Mouse (Mus musculus): Measurements from ENCODE around the gene Prss22.
A peak's percentile ranks its signal among the peaks of the same experiment; 100 is the strongest.

GRCm38 (mm10) chr17:23960084-23960738 lies 37.7 kb downstream of the Prss22 start:
- TF ChIP-seq CTCF (IDR thresholded peaks at IDR 0.05; ENCODE audit: low read depth, low read length) (peak; percentile 86), POLR2A (IDR thresholded peaks at IDR 0.05; ENCODE audit: extremely low read depth, insufficient read depth, low read length) (no peak)

All from liver, adult 2 months (tissue).